Mouse (Mus musculus): ENCODE measurements around the gene Ripor3. TPM values are rescaled to one million over a fixed set of nuclear protein-coding genes. Genes with fewer than 3 reads are reported as not detected.

The Ripor3 gene
- polyA plus RNA-seq, 1 experiment from 2014 or later = 1.4 TPM

DNA sequence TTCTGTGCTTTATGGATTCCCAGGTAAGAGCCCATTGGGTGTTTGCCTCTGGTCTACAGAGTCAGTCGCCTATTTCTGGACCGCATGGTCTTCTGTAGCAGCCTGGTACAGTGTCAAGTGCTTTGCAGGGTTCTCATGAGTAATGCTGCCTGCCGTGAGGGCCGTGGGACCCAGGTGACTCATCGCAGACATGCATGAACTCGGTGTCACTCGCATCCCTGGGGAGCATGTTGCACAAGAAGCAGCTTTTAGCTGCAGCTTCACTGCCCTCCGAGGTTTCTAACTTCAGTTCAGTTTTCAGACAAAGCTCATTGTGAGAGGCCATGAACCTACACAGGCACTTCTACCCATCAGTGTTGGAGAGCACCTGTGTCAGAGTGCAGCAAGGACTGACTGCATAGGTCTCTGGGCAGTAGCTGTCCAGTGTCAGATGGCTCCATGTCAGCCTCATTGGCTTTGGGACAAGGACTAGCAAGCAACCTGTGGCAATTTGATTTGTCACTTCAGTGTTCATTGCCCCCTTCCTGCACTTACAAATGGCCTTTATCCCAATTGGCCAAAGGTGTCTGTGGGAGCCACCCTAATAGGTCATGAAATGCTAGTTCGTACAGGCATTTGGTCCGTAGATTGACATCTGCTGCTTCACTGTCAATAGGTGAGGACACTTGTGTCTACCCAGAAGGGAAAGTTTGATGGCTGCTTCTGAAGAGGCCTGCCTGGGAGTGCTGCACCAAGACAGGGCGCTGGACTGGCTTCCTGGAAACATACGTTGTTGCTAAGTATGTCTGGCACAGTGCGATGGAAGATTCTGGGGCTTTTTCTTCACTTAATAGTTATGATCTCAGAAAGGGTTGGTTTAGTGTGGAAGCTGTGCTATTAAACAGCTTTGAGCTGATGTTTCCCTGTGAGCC lies 58.9 kb downstream of the Ripor3 start:
- DNase-seq = no peak

DNA sequence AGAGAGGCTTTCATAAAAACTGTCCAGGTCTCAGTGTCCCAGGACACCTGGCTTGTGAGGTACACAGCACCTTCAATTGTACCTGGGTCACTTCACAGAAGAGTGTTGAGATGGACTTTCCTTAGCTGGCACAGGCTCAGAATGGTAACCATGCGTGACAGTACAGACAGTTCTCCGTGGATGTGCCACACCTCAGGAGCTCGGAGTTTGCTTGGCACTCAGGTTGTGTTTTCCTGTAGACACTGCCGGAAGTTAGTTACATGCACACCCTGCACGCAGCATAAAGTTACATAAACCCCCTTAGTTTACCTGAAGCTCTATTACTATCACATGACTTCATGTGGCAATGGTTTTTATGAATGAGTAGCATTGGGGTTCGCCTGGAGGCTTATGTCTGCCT lies 59.7 kb downstream of the Ripor3 start:
- H3K4me1 ChIP-seq (ENCODE audit: insufficient read depth) = peaks cover 55% of the 10 kb centered on the region
- DNase-seq = no peak

More for the DNA sequence above, 58.9 kb downstream of the Ripor3 start:
- WGBS (ENCODE audit: insufficient replicate concordance) = 71% methylated on average over 13 of the region's 13 CpGs
- no peak overlapping the region for H3K9ac ChIP-seq (replicated peaks)
- H3K27ac ChIP-seq (ENCODE audit: low read depth) = 0 out of 2 replicates have a peak overlapping the region, but pooled peaks have one; percentile 22
- H3K4me1 ChIP-seq (ENCODE audit: insufficient read depth) = peaks cover 53% of the 10 kb centered on the region
- no peak overlapping the region for H3K4me3 ChIP-seq (ENCODE audit: low read depth, low read length)
- TF ChIP-seq CTCF (IDR thresholded peaks at IDR 0.05; ENCODE audit: low read depth) (no peak), EP300 (IDR thresholded peaks at IDR 0.05; ENCODE audit: low read depth) (no peak)
- no peaks in the 10 kb centered on the region for H3K27me3 ChIP-seq (ENCODE audit: insufficient read depth, low read length)
- peak; percentile 55 for ATAC-seq
- H3K9me3 ChIP-seq (ENCODE audit: low read length) = no peaks in the 10 kb centered on the region
- H3K4me2 ChIP-seq (ENCODE audit: low read depth, low read length) = no peak overlapping the region
- 0 out of 2 replicates have a peak, but pooled peaks cover 2% of the 10 kb centered on the region for H3K36me3 ChIP-seq (replicated peaks; ENCODE audit: insufficient read depth, low read length)

DNA sequence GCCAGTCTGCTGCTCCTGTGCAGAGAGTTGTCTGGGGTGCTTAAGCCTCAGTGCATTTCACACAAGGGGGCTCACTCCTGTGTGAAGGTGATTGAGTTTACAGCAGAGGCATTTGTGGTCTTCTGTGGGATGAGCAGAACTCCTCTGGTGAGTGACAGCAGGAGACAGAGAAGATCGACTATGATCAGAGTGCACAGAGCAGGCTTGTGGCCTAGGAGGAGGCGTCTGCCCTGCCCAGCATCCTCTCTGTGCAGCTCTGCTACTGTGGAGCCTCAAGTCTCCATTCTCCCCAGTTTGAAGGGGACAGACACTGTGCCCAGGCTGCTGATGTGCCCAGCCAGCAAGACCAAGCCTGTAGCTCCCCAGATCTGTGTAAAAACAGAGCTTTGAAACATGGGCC lies 60.6 kb downstream of the Ripor3 start:
- no peak overlapping the region for H3K4me3 ChIP-seq (ENCODE audit: low read depth, low read length)
- H3K4me2 ChIP-seq (ENCODE audit: low read depth, low read length) = no peak overlapping the region
- H3K27ac ChIP-seq (ENCODE audit: low read depth) = no peak overlapping the region
- peaks cover 63% of the 10 kb centered on the region for H3K4me1 ChIP-seq (ENCODE audit: insufficient read depth)
- H3K9me3 ChIP-seq (ENCODE audit: low read length) = no peaks in the 10 kb centered on the region
- no peaks in the 10 kb centered on the region for H3K27me3 ChIP-seq (ENCODE audit: insufficient read depth, low read length)
- 0 out of 2 replicates have a peak, but pooled peaks cover 2% of the 10 kb centered on the region for H3K36me3 ChIP-seq (replicated peaks; ENCODE audit: insufficient read depth, low read length)
- 44% methylated on average over 2 of the region's 2 CpGs for WGBS (ENCODE audit: insufficient replicate concordance)
- ATAC-seq = no peak
- H3K9ac ChIP-seq (replicated peaks) = no peak overlapping the region
- no peak for DNase-seq
- TF ChIP-seq EP300 (IDR thresholded peaks at IDR 0.05; ENCODE audit: low read depth) (no peak), CTCF (IDR thresholded peaks at IDR 0.05; ENCODE audit: low read depth) (no peak)

More for the DNA sequence above, 59.7 kb downstream of the Ripor3 start:
- Histone ChIP-seq H3K27ac (ENCODE audit: low read depth) (0 out of 2 replicates have a peak overlapping the region, but pooled peaks have one; percentile 18), H3K9ac (replicated peaks) (no peak overlapping the region), H3K27me3 (ENCODE audit: insufficient read depth, low read length) (no peaks in the 10 kb centered on the region), H3K36me3 (replicated peaks; ENCODE audit: insufficient read depth, low read length) (0 out of 2 replicates have a peak, but pooled peaks cover 2% of the 10 kb centered on the region), H3K4me2 (ENCODE audit: low read depth, low read length) (no peak overlapping the region), H3K4me3 (ENCODE audit: low read depth, low read length) (no peak overlapping the region), H3K9me3 (ENCODE audit: low read length) (no peaks in the 10 kb centered on the region)
- ATAC-seq = no peak
- 81% methylated on average over 6 of the region's 6 CpGs for WGBS (ENCODE audit: insufficient replicate concordance)
- TF ChIP-seq EP300 (IDR thresholded peaks at IDR 0.05; ENCODE audit: low read depth) = no peak

DNA sequence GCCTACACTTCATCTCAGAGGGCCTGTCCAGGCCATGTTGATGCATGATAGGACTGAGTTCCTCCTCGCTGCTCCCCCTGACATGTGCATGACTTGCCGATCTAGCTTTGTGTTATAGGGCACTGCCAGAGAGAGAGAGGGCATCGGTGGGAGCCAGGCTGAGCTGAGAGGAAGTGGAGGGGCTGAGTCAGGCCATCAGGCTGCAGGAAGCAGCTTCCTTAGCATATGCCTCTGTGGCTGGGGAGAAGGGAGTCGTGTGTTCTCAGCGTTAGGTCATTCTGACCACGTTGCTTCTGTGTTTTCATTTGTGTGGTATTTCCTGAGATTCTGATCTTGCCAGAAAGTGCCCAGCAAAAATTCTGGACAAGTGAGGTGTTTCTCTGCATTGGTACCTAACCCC lies 61.2 kb downstream of the Ripor3 start:
- 22% methylated on average over 6 of the region's 6 CpGs for WGBS (ENCODE audit: insufficient replicate concordance)
- ATAC-seq = peak; percentile 48
- peak; percentile 51 for DNase-seq
- H3K4me3 ChIP-seq (ENCODE audit: low read depth, low read length) = no peak overlapping the region
- no peaks in the 10 kb centered on the region for H3K9me3 ChIP-seq (ENCODE audit: low read length)
- H3K36me3 ChIP-seq (replicated peaks; ENCODE audit: insufficient read depth, low read length) = 0 out of 2 replicates have a peak, but pooled peaks cover 2% of the 10 kb centered on the region
- H3K4me1 ChIP-seq (ENCODE audit: insufficient read depth) = peaks cover 69% of the 10 kb centered on the region
- no peak overlapping the region; the same call in 1 of the 2 replicates for H3K9ac ChIP-seq (replicated peaks)
- TF ChIP-seq EP300 (IDR thresholded peaks at IDR 0.05; ENCODE audit: low read depth) (no peak), CTCF (IDR thresholded peaks at IDR 0.05; ENCODE audit: low read depth) (no peak)
- H3K4me2 ChIP-seq (ENCODE audit: low read depth, low read length) = no peak overlapping the region
- peak overlapping the region; percentile 62 for H3K27ac ChIP-seq (ENCODE audit: low read depth)
- H3K27me3 ChIP-seq (ENCODE audit: insufficient read depth, low read length) = no peaks in the 10 kb centered on the region

GRCm38 (mm10) chr2:167948557-167948956 lies 61.9 kb downstream of the Ripor3 start:
- H3K36me3 ChIP-seq (replicated peaks; ENCODE audit: insufficient read depth, low read length) = 0 out of 2 replicates have a peak, but pooled peaks cover 2% of the 10 kb centered on the region
- H3K27ac ChIP-seq (ENCODE audit: low read depth) = peak overlapping the region; percentile 62
- H3K4me3 ChIP-seq (ENCODE audit: low read depth, low read length) = no peak overlapping the region
- ATAC-seq (no peak), DNase-seq (no peak)
- no peak overlapping the region for H3K4me2 ChIP-seq (ENCODE audit: low read depth, low read length)
- H3K4me1 ChIP-seq (ENCODE audit: insufficient read depth) = peaks cover 76% of the 10 kb centered on the region
- no peaks in the 10 kb centered on the region for H3K27me3 ChIP-seq (ENCODE audit: insufficient read depth, low read length)
- WGBS (ENCODE audit: insufficient replicate concordance) = 52% methylated on average over 13 of the region's 13 CpGs
- H3K9me3 ChIP-seq (ENCODE audit: low read length) = no peaks in the 10 kb centered on the region
- no peak overlapping the region for H3K9ac ChIP-seq (replicated peaks)
- TF ChIP-seq EP300 (IDR thresholded peaks at IDR 0.05; ENCODE audit: low read depth) (no peak), CTCF (IDR thresholded peaks at IDR 0.05; ENCODE audit: low read depth) (no peak)

DNA sequence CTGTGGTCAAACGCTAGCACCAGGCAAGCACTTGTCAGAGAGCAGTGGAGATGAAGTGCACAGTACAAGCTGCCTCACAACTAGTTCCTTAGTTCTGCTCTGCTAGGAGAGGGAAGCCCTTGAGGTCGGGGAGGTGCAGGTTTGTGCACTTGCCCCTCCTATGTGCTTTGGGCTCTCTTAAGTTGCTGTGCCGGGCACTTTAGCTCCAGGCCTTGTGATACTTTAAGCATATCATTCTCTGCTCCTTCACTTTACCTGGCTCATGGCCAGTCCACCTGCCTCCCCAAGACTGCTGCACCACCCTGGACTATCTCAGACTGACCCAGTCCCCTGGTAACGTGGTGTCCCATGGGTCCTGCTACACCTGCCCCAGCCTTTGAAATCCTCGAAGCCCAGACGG lies 62.4 kb downstream of the Ripor3 start:
- Histone ChIP-seq H3K9ac (replicated peaks) (no peak overlapping the region), H3K27ac (ENCODE audit: low read depth) (no peak overlapping the region), H3K9me3 (ENCODE audit: low read length) (no peaks in the 10 kb centered on the region), H3K36me3 (replicated peaks; ENCODE audit: insufficient read depth, low read length) (0 out of 2 replicates have a peak, but pooled peaks cover 2% of the 10 kb centered on the region), H3K4me3 (ENCODE audit: low read depth, low read length) (no peak overlapping the region), H3K4me2 (ENCODE audit: low read depth, low read length) (no peak overlapping the region), H3K27me3 (ENCODE audit: insufficient read depth, low read length) (no peaks in the 10 kb centered on the region), H3K4me1 (ENCODE audit: insufficient read depth) (peaks cover 80% of the 10 kb centered on the region)
- TF ChIP-seq EP300 (IDR thresholded peaks at IDR 0.05; ENCODE audit: low read depth) (no peak), CTCF (IDR thresholded peaks at IDR 0.05; ENCODE audit: low read depth) (no peak)
- ATAC-seq = no peak
- no peak for DNase-seq
- WGBS (ENCODE audit: insufficient replicate concordance) = 57% methylated on average over 6 of the region's 6 CpGs
